Mouse (Mus musculus) retina, postnatal 7 days (tissue): ENCODE results near the gene Rab44.
"Not testable (repeated sequence)": the region's sequence is repeated elsewhere in the genome, so short reads cannot be mapped to it uniquely, and the experiment has no call there.

Experiments used
- DNase-seq: peaks from one replicate; pipeline ENCODE4 v3.0.0-alpha.2; 2012; ENCODE audit warnings: low read depth, low spot score

The Rab44 gene

GRCm38 (mm10) chr17:29090776-29091175 lies 23.2 kb upstream of the Rab44 start, which contains the start of gene Cdkn1a:
Gene Cdkn1a, plus strand, starts transcription at chr17:29090976.
- no peak for DNase-seq

- no peak for DNase-seq
These were observed 22.5 kb upstream of the Rab44 start for GRCm38 (mm10) chr17:29091348-29091944.

GRCm38 (mm10) chr17:29092497-29092896 lies 21.4 kb upstream of the Rab44 start:
- no peak for DNase-seq

GRCm38 (mm10) chr17:29093110-29093952 lies 20.6 kb upstream of the Rab44 start:
- DNase-seq, result peak; percentile 74

- DNase-seq, result no peak
These were observed 20.0 kb upstream of the Rab44 start for GRCm38 (mm10) chr17:29093961-29094309.

DNA sequence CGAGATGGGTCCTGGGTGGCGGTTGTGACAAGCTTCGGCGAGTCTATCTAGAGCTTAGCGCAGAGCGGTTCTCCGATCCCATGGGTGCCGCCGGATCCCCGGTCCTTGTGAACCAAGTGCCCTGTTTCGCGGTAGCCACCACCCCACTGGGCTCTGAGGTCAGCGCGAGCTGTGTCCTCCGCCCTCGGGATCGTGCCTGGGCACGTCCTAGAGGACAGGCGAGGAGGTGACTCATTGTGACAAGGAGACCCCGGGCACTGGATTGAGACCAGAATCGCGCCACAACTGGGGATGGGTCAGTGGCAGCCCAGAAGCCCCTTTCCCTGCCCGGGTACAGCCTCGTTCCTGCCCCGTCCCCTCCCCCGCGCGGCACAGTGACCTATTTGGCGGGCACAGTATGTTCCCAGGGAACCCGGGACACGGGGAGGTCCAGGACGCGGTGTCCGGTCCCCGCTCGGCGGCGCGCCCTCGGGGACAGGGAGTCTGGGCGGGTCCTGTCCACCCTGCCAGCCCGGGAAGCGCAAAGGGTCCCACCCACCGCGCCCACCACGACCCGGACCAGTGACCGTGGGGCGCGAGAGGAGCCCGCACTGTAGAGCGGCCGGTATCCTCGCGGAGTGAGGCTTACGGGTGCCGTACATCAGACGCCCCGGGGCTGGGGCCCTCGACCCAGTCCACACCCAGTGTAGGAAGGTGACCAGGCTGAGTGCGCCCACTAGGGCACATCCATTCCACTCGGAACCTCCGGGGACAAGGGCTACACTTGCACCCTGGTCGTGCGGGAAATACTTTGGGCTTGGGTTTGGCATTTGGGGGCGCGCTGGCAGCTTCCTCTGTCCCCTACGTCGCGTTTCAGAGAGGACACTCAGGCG lies 19.4 kb upstream of the Rab44 start:
- DNase-seq, result peak; percentile 24

- DNase-seq, result peak; percentile 89
These were observed 18.7 kb upstream of the Rab44 start for GRCm38 (mm10) chr17:29095201-29095733.

GRCm38 (mm10) chr17:29096245-29096644 lies 17.7 kb upstream of the Rab44 start:
- DNase-seq, result no peak

- no peak for DNase-seq
These were observed 16.9 kb upstream of the Rab44 start for GRCm38 (mm10) chr17:29096851-29097561.

- DNase-seq, result no peak
These were observed 15.7 kb upstream of the Rab44 start for GRCm38 (mm10) chr17:29098291-29098690.

DNA sequence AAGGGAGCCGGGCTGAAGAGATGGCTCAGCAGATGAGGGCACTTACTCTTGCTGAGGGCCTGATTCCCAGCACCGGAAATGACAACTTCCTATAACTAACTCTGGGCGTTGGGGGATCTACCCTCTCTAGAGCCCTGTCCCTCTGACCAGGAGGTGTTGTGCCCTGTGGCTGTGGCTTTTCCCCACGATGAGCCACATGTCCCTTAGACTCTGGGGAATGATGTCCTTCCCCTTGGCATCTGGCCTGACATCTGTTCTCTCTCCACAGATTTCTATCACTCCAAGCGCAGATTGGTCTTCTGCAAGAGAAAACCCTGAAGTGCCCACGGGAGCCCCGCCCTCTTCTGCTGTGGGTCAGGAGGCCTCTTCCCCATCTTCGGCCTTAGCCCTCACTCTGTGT lies 14.9 kb upstream of the Rab44 start:
- no peak for DNase-seq

DNA sequence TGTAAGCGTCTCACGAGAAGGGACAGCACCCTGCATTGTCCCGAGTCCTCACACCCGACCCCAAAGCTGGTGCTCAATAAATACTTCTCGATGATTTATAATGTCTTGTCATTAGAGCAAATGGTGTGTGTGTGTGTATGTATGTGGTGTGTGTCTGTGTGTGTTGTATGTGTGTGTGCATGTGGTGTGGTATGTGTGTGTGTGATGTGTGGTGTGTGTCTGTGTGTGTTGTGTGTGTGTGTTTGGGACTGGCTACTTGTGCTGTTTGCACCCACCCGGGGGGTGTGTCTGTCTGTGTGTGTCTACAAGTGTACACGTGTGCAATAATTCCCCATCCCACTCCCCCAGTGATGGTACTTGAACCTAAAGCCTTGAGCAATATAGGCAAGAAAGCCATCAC lies 13.3 kb upstream of the Rab44 start:
- no peak for DNase-seq

DNA sequence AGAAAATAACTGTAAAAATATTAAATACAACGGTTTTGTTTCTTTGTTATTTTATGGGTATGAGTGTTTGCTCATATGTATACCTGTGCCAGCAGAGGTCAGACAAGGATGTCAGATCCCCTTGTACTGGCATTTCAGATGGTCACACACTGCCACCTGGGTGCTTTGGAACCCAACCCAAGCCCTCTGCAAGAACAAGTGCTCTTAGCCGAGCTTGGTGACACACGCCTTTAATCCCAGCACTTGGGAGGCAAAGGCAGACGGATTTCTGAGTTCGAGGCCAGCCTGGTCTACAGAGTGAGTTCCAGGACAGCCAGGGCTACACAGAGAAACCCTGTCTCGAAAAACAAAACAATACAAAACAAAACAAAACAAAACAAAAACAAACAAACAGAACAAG lies 3.6 kb upstream of the Rab44 start:
- not testable (repeated sequence) for DNase-seq

DNA sequence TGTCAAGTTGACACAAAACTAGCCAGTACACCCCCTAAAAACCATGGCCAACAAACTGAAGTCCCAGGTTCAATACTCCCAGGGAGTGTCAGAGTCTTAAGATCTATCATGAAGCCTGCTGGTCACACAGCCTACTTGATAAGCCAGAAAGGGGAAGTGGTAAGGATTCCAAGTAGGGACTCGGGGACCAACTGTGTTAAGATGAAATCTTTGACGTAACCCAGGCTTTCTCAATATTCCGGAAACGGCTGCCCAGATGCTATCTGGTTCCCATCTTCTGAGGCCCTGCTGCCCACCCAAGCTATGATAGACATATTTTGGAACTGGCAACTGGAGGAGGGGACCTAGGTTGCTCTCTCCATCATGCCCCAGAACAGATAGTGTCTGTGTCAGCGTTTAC lies 2.6 kb upstream of the Rab44 start:
- no peak for DNase-seq

DNA sequence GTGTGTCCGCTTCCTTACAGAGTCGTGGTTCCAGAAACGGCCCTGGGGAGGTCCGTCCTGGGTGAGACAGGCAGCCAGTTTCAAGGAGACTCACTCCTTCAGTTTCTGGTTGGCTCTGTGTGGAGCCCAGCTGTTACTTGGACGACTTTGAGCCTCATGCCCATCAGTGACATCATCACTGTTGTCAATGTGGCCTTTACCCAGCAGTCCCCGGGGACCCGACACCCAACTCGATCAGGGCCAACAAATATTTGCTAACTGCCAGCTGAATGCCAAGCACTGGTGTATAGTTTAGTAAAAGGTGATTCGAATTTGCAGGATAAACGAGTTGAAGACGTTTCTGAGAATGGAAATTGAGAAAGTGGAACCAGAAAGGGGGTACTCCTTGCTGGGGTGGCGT lies 2.1 kb downstream of the Rab44 start:
- no peak for DNase-seq

- no peak for DNase-seq
These were observed 3.2 kb downstream of the Rab44 start for GRCm38 (mm10) chr17:29117006-29117648.

GRCm38 (mm10) chr17:29118057-29118456 lies 4.1 kb downstream of the Rab44 start:
- DNase-seq, result no peak

GRCm38 (mm10) chr17:29120666-29121065 lies 6.7 kb downstream of the Rab44 start:
- no peak for DNase-seq

GRCm38 (mm10) chr17:29122817-29123216 lies 8.9 kb downstream of the Rab44 start:
- no peak for DNase-seq

GRCm38 (mm10) chr17:29123578-29124174 lies 9.7 kb downstream of the Rab44 start:
- DNase-seq, result no peak
